Mouse (Mus musculus): ENCODE results near the gene Serbp1.

DNA sequence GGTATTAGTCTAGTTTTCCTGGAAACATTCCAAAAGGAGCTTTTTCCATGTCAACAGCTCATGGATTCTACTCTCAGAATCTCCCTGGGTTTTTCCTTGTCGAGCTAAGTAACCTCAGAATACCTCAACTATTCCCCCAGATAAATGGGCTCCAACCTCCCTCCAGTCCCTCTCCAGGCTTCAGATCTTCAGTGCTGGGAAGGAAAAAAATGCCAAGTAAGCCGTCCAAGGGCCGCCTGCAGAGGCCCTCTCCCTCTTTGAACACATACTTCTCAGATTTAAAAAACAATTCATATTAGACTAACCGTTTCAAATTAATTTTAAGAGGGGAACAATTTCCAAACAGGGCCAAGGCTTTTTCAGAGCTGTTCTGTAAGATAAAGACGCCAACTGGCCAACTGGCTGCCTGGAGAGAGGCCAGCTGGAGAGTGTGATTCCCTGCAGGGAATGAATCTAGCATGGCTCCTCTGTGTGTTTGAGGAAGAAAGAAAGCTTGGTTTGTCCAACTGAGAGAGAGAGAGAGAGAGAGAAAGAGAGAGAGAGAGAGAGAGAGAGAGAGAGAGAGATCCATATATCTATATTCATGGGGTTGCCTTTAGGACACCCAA is 37.2 kb upstream of the Serbp1 start:
- no peak for TF ChIP-seq CTCF (IDR thresholded peaks at IDR 0.05; ENCODE audit: low read depth, low read length)
- TF ChIP-seq POLR2A (IDR thresholded peaks at IDR 0.05; ENCODE audit: extremely low read depth, insufficient read depth, low read length) = no peak

Data from liver, adult 2 months (tissue).